Mouse (Mus musculus) C2C12 (cell line): ENCODE results near the gene Luzp1. TPM values are rescaled to one million over a fixed set of nuclear protein-coding genes. Genes with fewer than 3 reads are reported as not detected.

Source experiments
- H3K27me3 ChIP-seq: one replicate; pipeline ENCODE4 v1.6.1; 2011; ENCODE audit not compliant: control insufficient read depth, insufficient read depth, insufficient read length
- H3K36me3 ChIP-seq: one replicate; pipeline ENCODE4 v1.6.1; 2011; ENCODE audit not compliant: control insufficient read depth, insufficient read depth
- H3K4me3 ChIP-seq: one replicate; pipeline ENCODE4 v1.5.1; 2011; ENCODE audit warnings: mild to moderate bottlenecking, control low read depth; ENCODE audit not compliant: poor library complexity, insufficient read depth, severe bottlenecking
- H3K79me2 ChIP-seq: one replicate; pipeline ENCODE4 v1.6.1; 2011; ENCODE audit not compliant: control insufficient read depth, insufficient read depth
- H3K79me3 ChIP-seq: one replicate; pipeline ENCODE4 v1.6.1; 2011; ENCODE audit warnings: low read depth, control low read depth
- H3ac ChIP-seq: one replicate; pipeline ENCODE3; 2011; ENCODE audit warnings: low read depth; ENCODE audit not compliant: control insufficient read depth, insufficient read length
- CEBPB ChIP-seq: IDR thresholded peaks from one replicate; pipeline ENCODE4 v1.6.1; 2011; ENCODE audit warnings: low read depth, mild to moderate bottlenecking, control low read depth, moderate library complexity
- CTCF ChIP-seq: IDR thresholded peaks from one replicate; pipeline ENCODE4 v1.5.1; 2011; ENCODE audit not compliant: control insufficient read depth, insufficient read depth, insufficient read length
- FOSL1 ChIP-seq: IDR thresholded peaks from one replicate; pipeline ENCODE4 v1.8.0; 2011; ENCODE audit warnings: mild to moderate bottlenecking, low read length; ENCODE audit not compliant: poor library complexity, insufficient read depth, severe bottlenecking
- MAX ChIP-seq: IDR thresholded peaks from one replicate; pipeline ENCODE4 v1.6.1; 2011; ENCODE audit warnings: mild to moderate bottlenecking, control low read depth
- MYOD1 ChIP-seq: IDR thresholded peaks from one replicate; pipeline ENCODE4 v1.6.1; 2011; ENCODE audit warnings: low read depth; ENCODE audit not compliant: control insufficient read depth, insufficient read length
- MYOG ChIP-seq: IDR thresholded peaks from one replicate; pipeline ENCODE4 v1.6.1; 2011; ENCODE audit not compliant: control insufficient read depth, insufficient read length; ENCODE audit errors: extremely low read depth
- USF1 ChIP-seq: IDR thresholded peaks from one replicate; pipeline ENCODE4 v1.6.1; 2011; ENCODE audit warnings: low read depth, mild to moderate bottlenecking, control low read depth, moderate library complexity
- polyA plus RNA-seq: library from polyadenylated mRNA; unstranded; fragments of >200 nt; fragmentation: generic; extraction: Trizol; gene quantifications from one replicate; pipeline ENCODE4 v1.2.1, GENCODE M21; 2012; ENCODE audit warnings: missing spikeins

Gene Luzp1
- polyA plus RNA-seq, 1 experiment = 16.1 TPM

DNA sequence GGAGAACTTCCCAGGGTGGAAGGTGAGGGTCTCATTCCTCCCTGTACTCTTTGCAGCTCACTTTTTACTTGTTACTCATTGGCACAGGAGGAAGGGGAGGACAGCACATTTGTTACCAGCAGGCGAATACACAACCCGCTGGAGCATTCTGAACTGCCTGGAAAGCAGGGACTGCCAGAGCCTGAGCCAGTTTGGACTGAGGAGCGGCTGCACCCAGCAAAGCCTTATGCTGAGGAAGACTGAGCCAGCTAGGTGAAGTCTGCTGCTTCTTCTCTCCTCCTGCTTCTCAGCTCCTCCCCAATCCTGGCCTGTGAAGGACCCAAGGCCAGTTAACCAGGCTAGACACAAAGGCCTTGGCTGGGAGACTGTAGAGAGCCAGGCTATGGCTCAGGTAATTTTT, 75.6 kb downstream of the Luzp1 start:
- no peaks in the 10 kb centered on the region for H3K79me3 ChIP-seq
- H3ac ChIP-seq = no peak overlapping the region
- TF ChIP-seq MYOG (no peak), MAX (no peak), USF1 (no peak), FOSL1 (no peak), CEBPB (no peak)
- H3K4me3 ChIP-seq = no peak overlapping the region
- H3K79me2 ChIP-seq = peaks cover 13% of the 10 kb centered on the region
- H3K27me3 ChIP-seq = no peaks in the 10 kb centered on the region
- H3K36me3 ChIP-seq = peaks cover 85% of the 10 kb centered on the region

DNA sequence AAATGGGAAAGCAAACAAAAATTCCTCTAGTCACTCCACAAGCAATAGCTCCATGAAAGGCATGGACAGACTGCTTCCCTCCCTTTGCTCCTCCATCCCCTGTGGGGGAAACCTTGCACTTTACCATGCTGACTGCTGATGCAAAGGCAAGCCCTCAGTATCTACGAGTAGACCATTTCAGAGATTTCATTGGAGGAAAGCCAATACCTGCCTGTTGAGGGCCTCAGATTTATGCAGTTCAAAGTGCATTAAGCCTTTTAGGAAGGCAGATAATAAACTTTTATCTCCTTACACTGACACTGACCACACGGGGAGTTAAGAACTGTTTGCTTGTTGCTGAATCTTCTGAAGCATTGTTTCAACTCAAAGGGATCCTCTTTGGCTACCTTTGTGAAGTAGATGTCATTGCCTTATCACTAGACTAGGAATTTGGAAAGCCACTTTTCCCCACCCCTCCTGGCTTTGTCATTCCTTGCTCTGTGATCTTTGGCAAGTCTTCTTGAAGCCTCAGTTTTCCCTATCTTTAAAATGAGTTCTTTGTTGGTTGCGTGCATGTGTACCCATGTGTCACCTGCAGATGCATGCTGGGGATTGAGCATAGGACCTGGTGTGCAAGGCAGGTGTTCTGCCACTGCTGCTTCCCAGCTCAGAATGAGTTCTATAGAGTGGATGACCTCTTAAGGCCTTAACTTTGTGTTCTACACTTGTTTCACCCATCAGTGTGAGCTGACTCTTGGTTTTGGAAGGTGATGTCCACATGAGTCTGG, 76.9 kb downstream of the Luzp1 start:
- H3ac ChIP-seq = no peak overlapping the region
- H3K79me3 ChIP-seq = no peaks in the 10 kb centered on the region
- TF ChIP-seq FOSL1 (no peak), MYOG (no peak), MYOD1 (no peak), CEBPB (no peak)
- H3K36me3 ChIP-seq = peaks cover 86% of the 10 kb centered on the region
- peaks cover 8% of the 10 kb centered on the region for H3K79me2 ChIP-seq
- H3K27me3 ChIP-seq = no peaks in the 10 kb centered on the region
- no peak overlapping the region for H3K4me3 ChIP-seq

DNA sequence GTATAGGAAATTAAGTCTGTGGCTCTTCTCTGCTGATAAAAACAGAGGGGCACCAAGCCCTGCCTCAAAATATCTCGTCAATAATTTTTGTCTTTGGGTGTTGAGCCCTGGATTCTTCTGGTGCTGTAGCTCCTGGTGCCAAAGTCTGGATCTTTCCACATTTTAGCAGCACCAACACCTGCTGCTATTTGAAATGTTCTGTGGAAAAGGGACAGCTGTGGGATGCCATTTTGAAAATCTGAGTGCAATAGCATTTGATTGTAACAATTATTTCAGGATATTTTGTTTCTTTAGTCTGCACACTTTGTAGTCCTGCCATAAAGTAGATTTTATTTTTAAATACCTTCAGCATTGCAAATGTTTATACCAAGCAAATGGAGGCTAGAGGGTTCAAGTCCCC, 78.2 kb downstream of the Luzp1 start:
- no peaks in the 10 kb centered on the region for H3K79me3 ChIP-seq
- H3K36me3 ChIP-seq = peaks cover 88% of the 10 kb centered on the region

DNA sequence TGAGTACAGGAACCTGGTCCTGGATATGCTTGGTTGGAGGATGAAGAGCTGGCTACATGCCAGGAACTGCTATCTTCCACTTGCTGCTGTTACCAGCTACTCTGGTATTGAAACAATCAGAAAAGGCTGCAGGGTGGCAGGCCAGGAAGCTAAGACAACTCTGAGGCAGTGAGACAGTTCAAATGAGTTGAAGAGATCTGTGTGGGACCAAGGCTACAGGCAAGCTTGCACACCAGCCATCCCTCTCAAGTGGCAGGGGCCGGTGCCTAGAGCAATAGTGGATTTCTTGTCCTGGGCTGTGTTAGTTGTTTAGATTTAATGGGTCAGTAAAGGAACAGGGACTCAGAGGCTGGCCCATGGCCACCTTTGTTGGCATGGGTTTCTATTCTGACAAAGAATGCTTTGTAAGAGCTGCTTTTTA, 78.8 kb downstream of the Luzp1 start:
- no peak for TF ChIP-seq MYOD1
- no peak for TF ChIP-seq MYOG
- no peak for TF ChIP-seq CTCF
- TF ChIP-seq USF1 = no peak
- no peak for TF ChIP-seq FOSL1
- TF ChIP-seq MAX = no peak
- TF ChIP-seq CEBPB = no peak
- peaks cover 92% of the 10 kb centered on the region for H3K36me3 ChIP-seq
- peaks cover 8% of the 10 kb centered on the region for H3K79me2 ChIP-seq
- no peak overlapping the region for H3K4me3 ChIP-seq
- H3K27me3 ChIP-seq = no peaks in the 10 kb centered on the region
- no peak overlapping the region for H3ac ChIP-seq
- H3K79me3 ChIP-seq = no peaks in the 10 kb centered on the region

More for the DNA sequence above, 78.2 kb downstream of the Luzp1 start:
- no peak overlapping the region for H3K4me3 ChIP-seq
- H3K27me3 ChIP-seq = no peaks in the 10 kb centered on the region
- peaks cover 8% of the 10 kb centered on the region for H3K79me2 ChIP-seq
- H3ac ChIP-seq = no peak overlapping the region
- TF ChIP-seq MYOD1 = no peak
- TF ChIP-seq CTCF = no peak
- no peak for TF ChIP-seq FOSL1
- TF ChIP-seq MYOG = no peak
- no peak for TF ChIP-seq USF1
- no peak for TF ChIP-seq MAX
- no peak for TF ChIP-seq CEBPB

DNA sequence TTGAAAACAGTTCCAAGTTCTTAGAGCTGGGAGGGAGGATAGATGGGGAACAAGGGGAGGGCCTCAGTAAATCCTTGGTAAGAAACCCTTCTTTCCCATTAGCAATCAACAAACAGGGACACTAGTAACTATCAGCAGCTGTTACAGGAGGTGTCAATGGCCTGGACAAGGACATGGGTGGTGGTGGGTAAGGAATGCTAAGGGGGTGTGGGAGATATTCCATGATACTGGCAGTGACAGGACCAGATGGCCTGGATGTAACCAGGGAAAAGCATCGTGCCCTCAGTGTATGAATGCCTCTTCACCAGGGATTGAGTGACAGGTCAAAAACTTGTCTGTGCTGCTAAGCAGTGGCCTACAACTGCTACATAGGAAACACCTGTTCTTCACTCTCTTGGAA, 83.5 kb downstream of the Luzp1 start:
- Histone ChIP-seq H3ac (no peak overlapping the region), H3K79me3 (no peaks in the 10 kb centered on the region), H3K4me3 (no peak overlapping the region), H3K79me2 (peaks cover 8% of the 10 kb centered on the region), H3K36me3 (peaks cover 90% of the 10 kb centered on the region), H3K27me3 (no peaks in the 10 kb centered on the region)
- TF ChIP-seq CTCF (no peak), FOSL1 (no peak)

DNA sequence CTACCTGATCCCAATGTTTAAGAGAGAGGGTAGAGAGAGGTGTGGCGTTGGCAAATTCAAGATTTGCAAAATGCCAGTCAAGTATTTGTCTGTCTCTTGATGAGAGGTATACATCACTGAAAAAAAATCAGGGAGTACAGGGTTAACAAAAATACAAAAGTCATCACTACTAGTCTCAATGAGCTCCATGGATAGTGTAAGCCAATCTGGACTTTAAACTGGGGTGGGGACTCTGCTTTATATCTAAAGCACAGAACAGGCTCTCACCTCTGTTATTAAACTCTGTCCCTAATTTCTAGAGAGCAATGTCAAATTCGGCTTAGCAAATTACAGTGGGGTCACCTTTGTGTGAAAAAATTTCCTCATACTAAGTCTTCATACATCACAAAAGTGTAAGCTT, 88.1 kb downstream of the Luzp1 start:
- H3ac ChIP-seq = no peak overlapping the region
- H3K4me3 ChIP-seq = peak overlapping the region; percentile 6
- peaks cover 88% of the 10 kb centered on the region for H3K36me3 ChIP-seq
- H3K27me3 ChIP-seq = no peaks in the 10 kb centered on the region
- TF ChIP-seq MYOG (no peak), CTCF (no peak), CEBPB (no peak), MYOD1 (no peak), MAX (no peak), USF1 (no peak)
- H3K79me2 ChIP-seq = peaks cover 19% of the 10 kb centered on the region
- H3K79me3 ChIP-seq = peaks cover 12% of the 10 kb centered on the region
